Mouse (Mus musculus) lung, adult 2 months (tissue): Measurements from ENCODE around the gene Soga1.

Experiments
- CTCF ChIP-seq: fragments of 200-500 bp; IDR thresholded peaks from 2 replicates; pipeline ENCODE4 v1.5.1; 2011; ENCODE audit warnings: mild to moderate bottlenecking, low read length, control low read depth; ENCODE audit not compliant: insufficient read depth
- POLR2A ChIP-seq: fragments of 200-500 bp; IDR thresholded peaks from 2 replicates; pipeline ENCODE4 v1.6.1; 2011; ENCODE audit warnings: low read depth, mild to moderate bottlenecking, control low read depth, low read length, borderline replicate concordance; ENCODE audit errors: extremely low read depth

DNA sequence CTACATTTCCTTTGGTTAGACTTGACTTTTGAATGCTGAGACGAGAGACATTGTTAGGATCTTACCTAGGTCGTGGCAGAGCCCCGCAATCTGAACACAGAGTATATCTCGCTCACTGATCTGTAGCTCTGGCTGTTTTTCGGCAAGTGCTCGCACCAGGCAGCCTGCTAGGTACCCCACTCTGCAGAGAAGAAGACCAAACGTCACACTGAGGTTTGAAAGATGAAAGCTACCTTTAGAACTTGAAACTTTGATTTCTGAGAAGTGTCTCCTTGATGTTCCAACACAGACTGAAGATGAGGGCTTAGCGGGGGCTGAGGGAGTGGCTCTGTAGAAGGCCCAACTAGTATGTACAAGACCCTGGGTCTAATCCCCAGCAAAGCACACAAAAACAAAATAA is 42.7 kb upstream of the Soga1 start:
- TF ChIP-seq POLR2A: no peak
- no peak for TF ChIP-seq CTCF
